Mouse (Mus musculus) inflammation-experienced regulatory T-cells, adult 6 months (primary cell): Measurements from ENCODE around the gene Ccn6. TPM values are rescaled to one million over a fixed set of nuclear protein-coding genes. Genes with fewer than 3 reads are reported as not detected.
A peak's percentile ranks its signal among the peaks of the same experiment; 100 is the strongest.

ENCODE experiments used
- ATAC-seq: one replicate; pipeline ENCODE4 v1.8.0; 2017
- polyA plus RNA-seq, 3 experiments: library from polyadenylated mRNA; unstranded; fragments of 100-300 nt; shearing (Covaris generic); gene quantifications; one replicate each; pipeline ENCODE4 v1.2.1; 2017

The Ccn6 gene
- polyA plus RNA-seq, 3 experiments from 2014 or later: 0.34 TPM; not detected in 2

DNA sequence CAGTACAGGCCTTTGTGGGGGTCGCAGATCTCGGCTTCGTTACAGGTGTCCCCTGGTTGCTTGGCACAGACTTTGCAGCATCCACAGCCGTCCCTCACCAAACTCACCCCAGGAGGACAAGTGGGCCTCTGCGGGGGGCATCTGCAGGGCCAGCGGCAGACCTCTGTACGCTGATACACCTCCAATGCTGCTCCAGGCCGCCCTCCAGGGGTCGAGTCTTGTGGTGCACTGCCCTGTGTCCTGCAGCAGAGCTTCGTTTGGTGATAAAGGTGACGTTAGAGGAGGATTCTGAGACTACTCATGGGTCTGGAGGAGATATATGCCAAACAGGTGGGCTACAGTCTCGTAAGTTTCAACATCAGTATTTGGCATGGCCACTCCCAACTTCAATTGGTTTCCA is 5.3 kb downstream of the Ccn6 start:
- ATAC-seq: no peak

DNA sequence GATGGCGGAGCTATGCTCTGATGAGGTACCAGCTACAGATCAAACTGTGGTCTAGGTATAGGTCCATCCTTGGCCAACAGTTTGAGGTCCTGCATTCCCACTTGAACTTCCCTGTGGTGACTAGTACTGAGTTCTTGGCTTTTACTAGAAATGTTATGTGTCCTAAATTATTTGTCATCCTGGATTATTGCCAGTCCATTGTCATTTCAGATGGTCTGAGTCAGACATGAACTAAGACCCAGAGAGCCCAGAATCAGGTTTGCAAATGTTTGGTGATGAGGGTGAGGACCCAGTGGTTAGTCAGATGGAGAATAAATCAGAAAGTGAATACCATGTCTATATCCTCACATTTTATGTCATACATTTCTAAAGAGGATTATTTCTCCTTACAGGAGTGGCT is 6.3 kb downstream of the Ccn6 start:
- no peak for ATAC-seq

DNA sequence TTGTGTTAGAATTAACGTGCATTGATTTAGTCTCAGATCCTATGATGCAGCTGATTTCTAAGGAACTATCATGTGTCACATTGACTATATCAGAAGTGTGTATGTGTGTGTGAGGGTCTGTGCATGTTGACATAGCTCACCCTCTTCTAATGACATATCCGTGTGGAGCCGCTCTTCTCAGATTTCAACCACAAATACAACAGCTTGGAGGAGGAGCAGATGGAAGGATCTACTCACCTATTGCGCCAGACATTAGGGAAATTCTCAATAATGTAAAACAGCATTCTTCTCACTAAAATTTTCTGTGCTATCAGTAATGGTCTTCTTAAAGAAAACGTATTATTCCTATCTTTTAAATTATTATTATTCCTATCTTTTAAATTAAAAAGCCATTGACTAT is 6.9 kb downstream of the Ccn6 start:
- ATAC-seq: no peak

DNA sequence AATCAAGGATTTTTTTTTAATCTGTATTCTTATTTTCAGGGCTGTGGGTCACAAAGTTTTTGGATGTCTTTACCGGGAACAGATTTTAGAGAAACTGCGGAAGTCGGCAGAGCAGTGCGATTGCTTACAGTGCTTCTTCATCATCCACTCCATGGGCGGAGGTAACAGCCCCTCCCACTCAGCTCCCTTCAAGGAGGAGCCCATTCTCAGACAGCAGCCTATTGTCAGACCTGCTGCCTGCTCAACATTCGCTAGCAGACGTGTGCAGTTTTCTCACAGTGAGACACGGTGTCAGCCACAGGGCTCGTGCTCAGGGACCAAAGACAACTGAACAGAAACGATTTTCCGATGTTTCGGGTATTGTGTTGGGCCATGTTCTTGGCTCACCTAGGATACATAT is 21.4 kb downstream of the Ccn6 start:
- no peak for ATAC-seq

DNA sequence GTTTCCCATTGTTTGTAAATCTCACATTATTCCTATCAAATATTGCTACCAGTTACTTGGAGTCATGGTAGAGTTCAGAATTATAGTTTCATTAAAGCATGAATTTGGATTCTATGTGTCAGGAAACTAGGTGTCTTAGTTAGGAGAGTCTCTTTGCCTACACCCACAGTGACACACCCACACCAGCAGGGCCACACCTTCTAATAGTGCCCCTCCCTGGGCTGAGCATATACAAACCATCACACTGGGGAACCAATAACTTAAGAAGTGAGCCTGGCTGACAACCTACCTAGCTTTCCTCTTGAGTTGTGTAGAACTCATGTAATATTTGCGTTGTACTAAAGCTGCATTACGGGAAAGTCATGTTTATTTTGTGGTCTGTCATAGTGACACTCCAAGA is 22.2 kb downstream of the Ccn6 start:
- ATAC-seq: no peak

DNA sequence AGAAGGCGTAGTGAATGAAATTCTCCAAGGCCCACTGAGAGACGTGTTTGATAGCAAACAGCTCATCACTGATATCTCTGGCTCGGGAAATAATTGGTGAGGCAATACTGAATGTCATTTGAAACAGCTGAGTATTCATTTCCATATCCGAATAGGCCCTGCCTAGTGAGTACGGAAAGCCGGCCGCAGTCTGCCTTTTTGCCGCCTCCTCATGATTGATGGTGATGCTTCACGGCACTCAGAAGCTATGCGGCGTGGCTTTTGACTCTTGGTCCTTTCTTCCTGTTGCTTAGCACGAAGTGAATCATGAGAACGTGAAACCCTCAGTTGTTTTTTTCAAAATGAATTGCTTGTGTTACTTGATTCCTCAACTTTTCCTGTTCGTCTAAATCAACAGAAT is 22.8 kb downstream of the Ccn6 start:
- no peak for ATAC-seq

DNA sequence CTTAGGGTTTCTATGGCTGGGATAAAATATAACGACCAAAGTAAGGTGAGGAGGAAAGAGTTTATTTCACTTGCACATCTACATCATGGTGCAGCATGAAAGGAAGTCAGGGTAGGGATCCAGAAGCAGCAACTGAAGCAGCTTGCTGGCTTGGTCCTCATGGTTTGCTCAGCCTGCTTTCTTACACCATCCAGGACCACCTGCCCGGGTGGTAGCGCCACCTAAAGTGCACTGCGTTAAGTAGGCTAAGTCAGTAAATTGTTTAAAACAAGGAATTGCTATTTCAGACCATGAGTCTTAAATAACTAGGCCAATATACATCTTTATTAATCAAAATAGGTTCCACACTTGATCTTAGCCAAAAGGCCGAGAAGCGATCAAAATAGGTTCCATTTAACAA is 24.8 kb downstream of the Ccn6 start:
- ATAC-seq: no peak

DNA sequence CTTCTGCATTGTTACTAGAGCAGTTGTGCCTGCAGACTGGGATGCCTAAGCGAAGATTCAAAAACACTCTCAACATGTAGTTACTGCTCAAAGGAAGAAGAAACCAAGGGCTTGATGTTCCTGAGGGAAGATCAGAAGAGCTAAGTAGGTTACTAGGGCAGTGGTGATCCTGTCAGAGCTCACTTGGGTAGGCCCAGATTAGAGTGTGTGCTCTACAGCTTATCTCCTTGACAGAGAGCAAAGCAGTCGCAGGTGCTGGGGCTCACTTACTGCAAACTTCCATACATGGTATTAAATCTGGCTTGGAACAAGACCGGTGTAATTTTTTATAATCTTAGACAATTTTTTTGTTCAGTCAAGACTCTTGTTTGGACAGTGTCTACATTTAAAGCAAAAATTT is 25.8 kb downstream of the Ccn6 start:
- ATAC-seq: no peak

DNA sequence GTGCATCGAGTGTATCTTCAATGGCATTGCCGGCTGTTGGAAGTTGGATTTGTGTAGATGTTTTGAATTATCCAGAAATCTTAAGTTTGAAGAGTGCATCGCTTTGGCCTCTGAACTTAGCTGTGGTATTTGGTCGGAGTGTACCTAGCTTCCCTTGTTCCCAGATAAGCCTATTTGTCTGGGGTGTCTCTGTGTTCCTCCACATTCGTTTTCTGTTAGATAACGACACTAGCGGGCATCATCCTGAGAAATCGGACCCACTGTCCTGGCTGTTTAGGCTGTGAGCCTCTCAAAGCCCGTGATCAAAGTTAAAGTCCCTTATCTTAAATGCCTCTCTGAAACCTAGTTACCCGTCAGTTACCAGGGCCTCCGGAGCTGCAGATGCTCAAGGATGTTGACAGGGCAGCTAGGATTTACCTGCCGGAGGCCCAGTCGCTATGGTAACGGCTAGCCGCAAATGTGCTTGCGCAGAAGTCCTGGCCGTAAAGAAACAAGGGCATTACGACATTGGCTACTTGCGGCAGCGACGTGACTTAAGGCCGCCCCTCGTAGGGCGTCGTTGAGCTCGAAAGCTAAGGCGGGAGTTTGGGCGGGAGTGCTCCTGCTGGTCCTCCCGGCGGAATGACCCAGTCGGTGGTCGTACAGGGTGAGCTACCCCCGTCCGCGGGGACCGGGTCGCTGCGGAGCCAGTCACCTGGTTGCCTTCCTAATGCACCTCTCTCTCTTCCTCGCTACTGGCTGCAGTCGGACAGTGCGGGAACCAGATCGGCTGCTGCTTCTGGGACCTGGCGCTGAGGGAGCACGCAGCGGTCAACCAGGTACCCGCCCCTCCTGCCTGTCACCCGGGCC is 29.9 kb downstream of the Ccn6 start, which contains the start of the genes Fam229b and Tube1:
Gene Fam229b (minus strand): TSS at position 453 of the 849 bp plus-strand sequence.
Gene Tube1 (plus strand): TSS at position 515 of the 849 bp plus-strand sequence.
- ATAC-seq: peak; percentile 92

DNA sequence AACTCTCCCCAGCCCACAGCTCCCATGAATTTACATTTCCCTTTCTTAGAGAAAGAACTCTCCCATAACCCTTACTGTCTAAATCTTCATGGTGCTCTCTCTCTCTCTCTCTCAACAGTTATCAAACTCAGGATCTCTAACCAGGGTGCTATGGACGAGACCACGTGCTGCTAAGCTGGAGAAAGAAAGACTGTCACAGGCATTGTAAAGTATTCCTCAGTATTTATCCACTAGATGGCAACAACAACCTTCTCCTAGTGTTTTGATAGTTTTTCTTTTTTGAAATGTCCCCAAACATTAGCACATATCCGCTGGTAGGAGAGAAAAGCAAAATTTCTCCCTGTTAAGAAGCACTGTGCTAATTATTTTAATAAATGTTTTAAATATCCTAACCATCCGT is 42.2 kb downstream of the Ccn6 start:
- no peak for ATAC-seq

DNA sequence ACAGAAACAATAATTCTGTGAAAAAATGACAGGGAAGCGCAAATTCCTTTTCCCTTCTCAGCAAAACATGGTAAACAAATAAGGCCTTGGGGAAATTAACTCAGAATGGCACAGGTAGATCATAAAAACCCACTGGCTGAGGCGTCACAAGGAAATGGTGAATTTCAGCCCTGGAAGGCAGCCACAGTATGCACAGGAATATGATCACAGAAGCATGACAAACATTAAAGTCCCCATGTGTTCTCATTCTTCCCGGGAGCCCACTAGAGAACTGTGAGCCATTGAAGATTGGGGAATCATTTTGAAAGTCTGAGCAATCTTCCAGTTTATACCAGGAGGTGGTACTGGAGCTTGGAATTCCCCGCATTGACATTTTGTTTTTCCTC is 54.1 kb downstream of the Ccn6 start:
- ATAC-seq: no peak

DNA sequence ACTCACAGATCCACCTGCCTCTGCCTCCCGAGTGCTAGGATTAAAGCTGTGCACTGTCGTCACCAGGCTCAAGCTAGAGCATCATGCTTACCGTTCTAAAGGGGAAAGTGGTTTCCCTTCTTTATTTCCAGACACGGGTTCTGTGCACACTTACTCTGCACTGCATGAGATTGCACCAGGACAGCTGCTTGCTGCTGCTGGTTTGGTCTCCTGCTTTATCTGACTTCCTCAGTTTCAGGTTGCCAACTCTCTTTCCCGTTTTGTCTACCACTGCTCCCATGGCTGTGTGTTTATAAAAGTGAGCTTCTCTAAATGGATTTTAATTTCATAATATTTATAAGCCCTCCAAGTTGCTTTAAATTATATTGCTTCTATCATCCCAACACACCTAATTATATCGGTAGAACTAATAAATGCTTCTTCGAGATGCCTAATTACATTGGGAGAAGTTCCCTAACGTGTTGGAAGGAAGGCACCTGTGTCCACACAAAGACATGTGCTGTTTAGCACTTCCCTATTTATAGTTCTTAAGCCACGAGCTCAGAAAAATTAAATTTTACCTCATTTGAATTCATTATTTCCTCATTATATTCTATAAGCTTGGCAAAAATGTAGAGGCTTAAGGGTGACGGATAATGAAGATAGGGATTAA is 54.6 kb downstream of the Ccn6 start:
- ATAC-seq: no peak

DNA sequence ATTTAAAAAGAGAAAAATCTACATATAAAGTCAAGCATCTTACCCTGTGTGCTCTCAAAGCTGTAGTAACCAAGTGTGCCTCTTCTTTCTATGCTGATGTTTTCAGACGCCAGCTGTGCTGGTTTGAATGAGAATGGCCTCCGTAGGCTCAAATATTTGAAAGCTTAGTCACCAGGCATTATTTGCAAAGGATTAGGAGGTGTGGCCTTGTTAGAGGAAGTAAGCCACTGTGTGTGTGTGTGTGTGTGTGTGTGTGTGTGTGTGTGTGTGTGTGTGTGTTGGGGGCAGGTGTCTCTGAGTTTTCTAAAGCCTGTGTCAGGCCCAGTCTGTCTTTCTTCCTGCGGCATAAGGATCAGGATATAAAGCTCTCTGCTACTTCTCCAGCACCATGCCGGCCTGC is 56.7 kb downstream of the Ccn6 start:
- ATAC-seq: no peak

DNA sequence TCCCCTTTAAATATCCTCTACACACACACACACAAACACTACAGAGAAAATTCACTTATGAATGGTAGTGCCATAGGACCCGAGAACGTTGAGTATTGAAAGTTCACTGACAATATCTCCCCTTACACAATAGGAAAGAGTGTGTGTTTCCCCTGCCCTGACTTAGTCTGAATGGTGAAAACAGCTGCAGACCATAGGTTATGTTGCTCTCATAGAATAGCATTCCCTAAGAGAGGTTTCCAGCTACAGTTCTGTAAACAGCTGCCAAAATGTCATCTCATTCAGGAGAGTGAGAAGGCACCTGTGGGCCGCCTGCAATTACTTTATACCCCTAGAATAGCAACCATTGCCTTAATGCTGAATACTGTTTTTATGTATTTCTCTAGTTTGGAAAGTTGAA is 57.2 kb downstream of the Ccn6 start:
- no peak for ATAC-seq

DNA sequence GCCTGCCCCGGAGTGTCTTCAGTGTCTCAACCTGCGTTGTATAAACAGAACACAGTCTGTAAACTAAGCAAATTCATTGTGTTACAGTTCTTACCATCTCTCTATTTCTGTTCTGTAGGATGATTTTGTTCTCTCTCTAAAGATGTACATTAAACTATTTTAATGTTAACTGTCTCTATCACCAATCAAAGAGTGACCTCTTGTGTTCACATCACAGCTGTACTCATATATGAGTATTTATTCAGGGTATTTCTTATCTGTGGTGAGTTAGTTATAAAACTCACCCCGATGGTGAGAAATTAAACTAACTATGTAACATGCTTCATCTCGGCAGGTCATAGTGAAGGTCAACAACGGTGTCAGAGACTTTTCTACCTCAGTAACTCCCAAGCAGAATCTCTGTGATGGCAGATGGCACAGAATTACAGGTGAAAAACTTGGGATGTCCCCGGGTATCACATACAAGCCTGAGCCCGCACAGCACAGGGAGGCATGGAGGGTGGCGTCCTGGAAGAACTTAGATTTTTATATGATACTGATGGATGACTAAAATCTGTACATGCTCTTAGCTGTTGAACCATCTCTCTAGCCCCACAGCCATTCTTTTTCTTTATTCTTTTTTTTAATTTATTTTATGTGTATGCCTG is 58.7 kb downstream of the Ccn6 start:
- no peak for ATAC-seq

Other genes starting within 250 kb of the Ccn6 start
- gene Lama4, start 198.3 kb downstream of the Ccn6 start, polyA plus RNA-seq: not detected
- 1 to 10 TPM; 1.6 to 2.3 (median 1.7) TPM for gene Fam229b, start 29.9 kb downstream of the Ccn6 start, polyA plus RNA-seq
- gene Tube1, start 29.8 kb downstream of the Ccn6 start, polyA plus RNA-seq: 10 to 100 TPM in 1 of 3 experiments, 1 to 10 TPM in 2; 2.5 to 11.1 (median 3.4) TPM
- 100 to 1,000 TPM; 100 to 133 (median 132) TPM for gene Fyn, start 205.1 kb upstream of the Ccn6 start, polyA plus RNA-seq